Comparison of ENCODE assay signal across 8 mouse cellular contexts in genomic region chr11:120549168-120549945, GRCm38 (mm10). TPM values are rescaled to one million over a fixed set of nuclear protein-coding genes. Genes with fewer than 3 reads are reported as not detected.
DNase-seq lines count a peak whose midpoint lies in the region; ATAC-seq and TF ChIP-seq lines count a peak whose summit lies in the region.

Gene Mcrip1, minus strand, starts transcription at chr11:120549727.

- H3K36me3 ChIP-seq in heart, embryonic 12.5 days = peaks cover 14% of the 10 kb centered on the region
- H3K36me3 ChIP-seq in kidney, postnatal 0 days (ENCODE audit: insufficient read depth, low read length) = peaks cover 2% of the 10 kb centered on the region; the same call in 1 of the 2 replicates
- H3K36me3 ChIP-seq in liver, adult 2 months (ENCODE audit: control insufficient read depth, insufficient read depth, low read length) = no peaks in the 10 kb centered on the region

- no peaks in the 10 kb centered on the region for H3K27me3 ChIP-seq in heart, embryonic 12.5 days (replicated peaks)
- H3K27me3 ChIP-seq in kidney, postnatal 0 days (ENCODE audit: insufficient read depth, low read length) = no peaks in the 10 kb centered on the region
- no peaks in the 10 kb centered on the region for H3K27me3 ChIP-seq in liver, adult 2 months (ENCODE audit: control insufficient read depth, insufficient read depth, low read length)

- H3K9me3 ChIP-seq in heart, embryonic 12.5 days (replicated peaks) = no peaks in the 10 kb centered on the region
- no peaks in the 10 kb centered on the region for H3K9me3 ChIP-seq in kidney, postnatal 0 days (replicated peaks; ENCODE audit: low read length)

- H3K4me2 ChIP-seq in heart, embryonic 12.5 days = peak within 1 kb of the TSS; percentile 91
- H3K4me2 ChIP-seq in kidney, postnatal 0 days (ENCODE audit: low read length) = peak within 1 kb of the TSS; percentile 80

- no peaks in the 10 kb centered on the region; the same call in 1 of the 2 replicates for H3K79me2 ChIP-seq in liver, adult 2 months (ENCODE audit: control insufficient read depth, insufficient read depth, low read length)

- H3K4me3 ChIP-seq in brown adipose tissue, adult 24 weeks (ENCODE audit: insufficient read depth, low read depth, low read length) = peak within 1 kb of the TSS; percentile 77
- peak within 1 kb of the TSS; percentile 95 for H3K4me3 ChIP-seq in heart, embryonic 12.5 days
- H3K4me3 ChIP-seq in kidney, postnatal 0 days (replicated peaks; ENCODE audit: low read depth, low read length) = peak within 1 kb of the TSS; percentile 87
- peak within 1 kb of the TSS; percentile 97 for H3K4me3 ChIP-seq in liver, adult 2 months (ENCODE audit: insufficient read depth, low read depth, low read length)

- TF ChIP-seq CTCF in kidney, postnatal 0 days (IDR thresholded peaks at IDR 0.05; ENCODE audit: low read depth) = no peak
- no peak for TF ChIP-seq CTCF in liver, adult 2 months (IDR thresholded peaks at IDR 0.05; ENCODE audit: low read depth, low read length)

- WGBS in heart, embryonic 12.5 days = 1% methylated on average over 81 of the region's 87 CpGs
- 0% methylated on average over 66 of the region's 87 CpGs for WGBS in kidney, postnatal 0 days
- under 1% methylated on average over 75 of the region's 87 CpGs for WGBS in liver, adult 2 months

- peak within 1 kb of the TSS; percentile 75 for H3K27ac ChIP-seq in brown adipose tissue, adult 24 weeks (replicated peaks; ENCODE audit: low read depth, low read length)
- peak within 1 kb of the TSS; percentile 97 for H3K27ac ChIP-seq in heart, embryonic 12.5 days (ENCODE audit: poor library complexity, severe bottlenecking)
- peak within 1 kb of the TSS; percentile 98 for H3K27ac ChIP-seq in kidney, postnatal 0 days
- H3K27ac ChIP-seq in liver, adult 2 months (replicated peaks; ENCODE audit: insufficient read depth, low read depth, low read length) = peak within 1 kb of the TSS; percentile 98

- peaks cover 6% of the 10 kb centered on the region; the same call in 1 of the 2 replicates for H3K4me1 ChIP-seq in brown adipose tissue, adult 24 weeks (ENCODE audit: control insufficient read depth, insufficient read depth, insufficient read length, low read length)
- peaks cover 26% of the 10 kb centered on the region for H3K4me1 ChIP-seq in heart, embryonic 12.5 days (replicated peaks)
- peaks cover 17% of the 10 kb centered on the region for H3K4me1 ChIP-seq in kidney, postnatal 0 days (replicated peaks; ENCODE audit: insufficient read depth, low read length)
- peaks cover 14% of the 10 kb centered on the region for H3K4me1 ChIP-seq in liver, adult 2 months (ENCODE audit: control insufficient read depth, insufficient read depth, low read length)

- peak; percentile 91 for ATAC-seq in erythroid progenitor cell, adult 5-6 weeks (replicated peaks; ENCODE audit: low FRiP score, poor library complexity, severe bottlenecking)
- ATAC-seq in heart, embryonic 12.5 days (ENCODE audit: insufficient number of reproducible peaks, low FRiP score) = peak; percentile 91
- ATAC-seq in kidney, postnatal 0 days (replicated peaks; ENCODE audit: low FRiP score, low read depth) = peak; percentile 81
- peak; percentile 62 for ATAC-seq in monocyte, adult 5-6 weeks (replicated peaks; ENCODE audit: insufficient number of reproducible peaks, low FRiP score, low TSS enrichment, poor library complexity, severe bottlenecking)

- peak; percentile 97 for DNase-seq in CD4-positive, CD25-positive, alpha-beta regulatory T cell, adult 2 months (ENCODE audit: low read depth, low spot score)
- peak; percentile 93 for DNase-seq in kidney, postnatal 0 days (ENCODE audit: low spot score)
- no peak for DNase-seq in liver, adult 2 months (ENCODE audit: extremely low read depth, low read depth, low spot score)
- DNase-seq in spleen, postnatal 36 days (ENCODE audit: low spot score in 2 of 2) = peak; percentile 93

- peak within 1 kb of the TSS; percentile 98 for H3K9ac ChIP-seq in heart, embryonic 12.5 days
- peak within 1 kb of the TSS; percentile 98 for H3K9ac ChIP-seq in kidney, postnatal 0 days (ENCODE audit: low read depth, low read length)
- H3K9ac ChIP-seq in liver, adult 2 months (ENCODE audit: low read depth, low read length) = peak within 1 kb of the TSS; percentile 99

- peak; percentile 70 for TF ChIP-seq POLR2A in liver, adult 2 months (IDR thresholded peaks at IDR 0.05; ENCODE audit: extremely low read depth, insufficient read depth, low read length)

RNA-seq across cellular contexts. Expression of gene Mcrip1, which starts in this region (rescaled TPM):
- polyA plus RNA-seq in brown adipose tissue, adult 24 weeks (2012; ENCODE audit: insufficient read depth, insufficient read length, missing spikeins) = 24.6 and 28.0 TPM in 2 replicates
- total RNA-seq in erythroid progenitor cell, adult 5-6 weeks (2015; ENCODE audit: low replicate concordance) = 19.8 and 23.5 TPM in 2 replicates
- 1.7 and 5.6 TPM in 2 replicates for total RNA-seq in erythroid progenitor cell, adult 5-6 weeks (2017; ENCODE audit: low replicate concordance)
- polyA plus RNA-seq in heart, embryonic 12.5 days (2016; fragmentation: Nextera tagmentation; extraction: Ambion mirVana) = 126 and 130 TPM in 2 replicates
- 218 and 227 TPM in 2 replicates for polyA plus RNA-seq in kidney, postnatal 0 days (2015; fragmentation: Nextera tagmentation; extraction: Ambion mirVana)
- total RNA-seq in liver, adult 2 months (2014; rRNA removed) = 11.7 and 13.6 TPM in 2 replicates
- polyA plus RNA-seq in liver, adult 2 months (2012; rRNA removed) = 36.8 and 44.4 TPM in 2 replicates
- 13.8 to 21.9 TPM (median 16.9 TPM) in 3 replicates for total RNA-seq in monocyte, adult 5-6 weeks (2017)
